Mouse (Mus musculus) myocyte (in vitro differentiated cells): ENCODE data around the gene Nell1.

Experiments used
- CEBPB ChIP-seq: IDR thresholded peaks from 2 replicates; pipeline ENCODE4 v1.6.1; 2011; ENCODE audit warnings: mild to moderate bottlenecking, moderate library complexity; ENCODE audit not compliant: poor library complexity, insufficient read depth, severe bottlenecking
- MYOD1 ChIP-seq, 3 experiments: IDR thresholded peaks; one replicate each; pipeline ENCODE4 v1.6.1; 2011; ENCODE audit warnings: control low read depth in 2 of 3, low read depth in 2 of 3, mild to moderate bottlenecking in 2 of 3, moderate library complexity in 1 of 3; ENCODE audit not compliant: insufficient read length in 2 of 3, control insufficient read depth in 1 of 3
- POLR2AphosphoS2 ChIP-seq: IDR thresholded peaks from one replicate; pipeline ENCODE4 v1.6.1; 2011; ENCODE audit warnings: low read depth, control low read depth; ENCODE audit not compliant: insufficient read length
- TCF12 ChIP-seq: IDR thresholded peaks from one replicate; pipeline ENCODE4 v1.6.1; 2011; ENCODE audit warnings: mild to moderate bottlenecking, control low read depth; ENCODE audit not compliant: poor library complexity, insufficient read depth, severe bottlenecking

DNA sequence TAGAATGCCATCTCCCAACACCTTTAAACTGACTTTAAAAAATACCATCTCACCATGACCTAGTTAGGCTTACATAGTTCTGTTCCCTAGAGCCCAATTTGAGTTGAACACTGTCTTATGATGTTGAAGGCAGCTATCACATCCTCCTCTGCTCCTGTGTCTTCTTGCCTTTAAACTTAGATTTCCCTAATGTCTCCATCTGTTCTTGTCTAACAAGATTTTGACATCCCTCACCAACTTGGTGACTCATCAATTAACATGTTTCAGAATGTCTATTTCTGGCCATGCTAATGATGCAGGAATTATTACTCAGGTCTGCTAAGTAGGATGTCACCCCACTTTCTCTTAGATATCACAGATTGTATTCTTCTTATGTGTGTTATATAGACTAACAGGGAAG lies 532.4 kb downstream of the Nell1 start:
- TF ChIP-seq MYOD1 (IDR thresholded peaks at IDR 0.05; ENCODE audit: control insufficient read depth in 1 of 3, insufficient read length in 2 of 3, low read depth in 2 of 3) (no peak), CEBPB (no peak), POLR2AphosphoS2 (no peak), TCF12 (no peak)
